Mouse (Mus musculus): Measurements from ENCODE around the gene E2f8.

GRCm38 (mm10) chr7:48853496-48853895 lies 27.9 kb downstream of the E2f8 start:
- TF ChIP-seq EP300 (IDR thresholded peaks at IDR 0.05): no peak
- no peak for TF ChIP-seq CTCF (IDR thresholded peaks at IDR 0.05)

Measured in lung, postnatal 0 days (tissue).